Mouse (Mus musculus) CD8-positive naive resting alpha-beta T cell, adult 2 months (primary cell): ENCODE measurements around the gene Btbd35f26.
"Not testable (repeated sequence)": the region's sequence is repeated elsewhere in the genome, so short reads cannot be mapped to it uniquely, and the experiment has no call there.

Experiments used
- DNase-seq, 2 experiments: peaks; one replicate each; pipeline ENCODE4 v3.0.0; 2022; ENCODE audit warnings: low read depth in 2 of 2, low spot score in 2 of 2

Gene Btbd35f26

DNA sequence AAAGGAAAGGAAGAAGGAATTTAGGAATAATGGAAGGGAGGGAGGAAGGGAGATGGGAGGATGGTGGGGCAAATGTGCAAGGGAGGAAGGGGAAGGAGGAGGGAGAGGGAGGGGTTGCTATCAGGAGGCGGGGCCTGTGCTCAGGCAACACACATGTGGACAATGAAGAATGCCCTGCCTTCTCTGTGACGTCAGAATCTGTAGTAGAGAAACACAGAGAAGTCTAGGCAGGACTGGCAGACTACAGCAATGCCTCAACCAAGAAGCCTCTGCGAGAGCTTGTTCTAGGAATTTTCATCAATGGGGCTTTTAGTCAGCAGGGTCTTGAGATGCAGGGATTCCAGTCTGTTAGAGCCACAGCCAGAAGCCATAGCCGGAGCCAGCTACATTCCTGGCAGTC lies at the start of gene Btbd35f26:
Btbd35f26 (plus strand) TSS at position 301 of the 400 bp plus-strand sequence.
- not testable (repeated sequence) for DNase-seq

GRCm38 (mm10) chrX:31341924-31342323 lies 5.7 kb downstream of the Btbd35f26 start:
- DNase-seq = peak in 1 of 2 experiments; percentile 5

GRCm38 (mm10) chrX:31383818-31384217 lies 47.6 kb downstream of the Btbd35f26 start, which contains the start of gene Btbd35f19:
Gene Btbd35f19 (minus strand): TSS chrX:31383918.
- DNase-seq = not testable (repeated sequence)
